Comparison of ENCODE assay signal across 13 mouse cellular contexts in the genomic region with DNA sequence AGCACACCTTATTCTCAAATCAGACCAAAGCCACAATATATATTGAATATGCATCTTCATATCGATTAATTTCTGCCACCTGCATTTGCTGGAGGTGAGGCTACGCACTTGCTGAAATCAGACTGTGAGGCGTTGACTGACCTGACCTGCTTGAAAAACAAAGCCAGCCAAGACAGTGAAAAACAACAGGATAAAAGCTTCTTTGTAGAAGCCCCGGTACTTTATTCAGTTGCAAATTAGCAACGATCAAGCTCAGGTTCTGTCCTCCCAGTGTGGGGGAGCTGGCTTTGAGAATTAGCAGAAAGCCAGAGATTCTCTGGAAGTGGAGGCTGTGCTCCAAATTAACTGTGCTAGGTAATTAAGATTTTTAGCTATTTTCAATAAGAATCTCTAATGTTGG.
"Had no signal": no experiment of that assay in that cellular context is flagged by ENCODE, and none has a peak within 500 bp of the region (broad histone marks: within the 10 kb centered on the region; RNA-seq: fewer than 3 reads in every experiment).

No protein-coding gene starts in this region.

- H3K36me3 ChIP-seq: midbrain, embryonic 10.5 days; midbrain, embryonic 12.5 days; midbrain, embryonic 15.5 days; neural tube, embryonic 12.5 days had no signal

- H3K9ac ChIP-seq: lung, embryonic 14.5 days; midbrain, embryonic 12.5 days; midbrain, embryonic 15.5 days; neural tube, embryonic 12.5 days had no signal

- H3K4me1 ChIP-seq: midbrain, embryonic 10.5 days; midbrain, embryonic 12.5 days; midbrain, embryonic 15.5 days; neural tube, embryonic 12.5 days had no signal

- ATAC-seq: midbrain, embryonic 15.5 days had no signal

- H3K27ac ChIP-seq: midbrain, embryonic 10.5 days; midbrain, embryonic 12.5 days; midbrain, embryonic 15.5 days; neural tube, embryonic 12.5 days had no signal

- H3K4me3 ChIP-seq: midbrain, embryonic 10.5 days; midbrain, embryonic 12.5 days; midbrain, embryonic 15.5 days; neural tube, embryonic 12.5 days had no signal

- DNase-seq: lung, adult 18-20 months; lung, embryonic 14.5 days; lung, postnatal 10 days; lung, postnatal 4 days; right cerebral cortex, postnatal 14 days; spleen, adult 18-20 months; thymus, adult 18-20 months; thymus, postnatal 14 days; thymus, postnatal 36 days had no signal

- H3K4me2 ChIP-seq: lung, embryonic 14.5 days; midbrain, embryonic 12.5 days; midbrain, embryonic 15.5 days; neural tube, embryonic 12.5 days had no signal

- H3K27me3 ChIP-seq: midbrain, embryonic 12.5 days; midbrain, embryonic 15.5 days; neural tube, embryonic 12.5 days had no signal
